Mouse (Mus musculus): ENCODE data around the gene Hist1h2bm. TPM values are rescaled to one million over a fixed set of nuclear protein-coding genes. Genes with fewer than 3 reads are reported as not detected.
"Not testable (repeated sequence)": the region's sequence is repeated elsewhere in the genome, so short reads cannot be mapped to it uniquely, and the experiment has no call there.

Gene Hist1h2bm
- total and polyA plus RNA-seq, 3 experiments, result 1.7 to 1,196 TPM; not detected in 1

GRCm38 (mm10) chr13:21754294-21755001 is 32.6 kb downstream of the Hist1h2bm start:
- not testable (repeated sequence) for H3K4me1 ChIP-seq (ENCODE audit: control insufficient read depth in 1 of 2, insufficient read depth in 2 of 2, low read length in 2 of 2); H3K27me3 ChIP-seq (ENCODE audit: control insufficient read depth in 1 of 2, insufficient read depth in 2 of 2, low read length in 2 of 2); H3K79me2 ChIP-seq (ENCODE audit: control insufficient read depth, insufficient read depth, low read length, poor library complexity); H3K9me3 ChIP-seq (replicated peaks; ENCODE audit: insufficient read depth, low read length)
- Histone ChIP-seq H3K4me3 (ENCODE audit: control insufficient read depth in 1 of 2, insufficient read depth in 1 of 2, low read depth in 2 of 2, low read length in 2 of 2) (peak overlapping the region in 1 of 2 experiments; percentile 23; a peak in 1 of 4 replicates), H3K27ac (ENCODE audit: control insufficient read depth, low read depth, low read length) (peak overlapping the region; percentile 97), H3K9ac (ENCODE audit: control insufficient read depth, low read depth, low read length, poor library complexity, severe bottlenecking) (peak overlapping the region; percentile 82), H3K36me3 (ENCODE audit: control insufficient read depth in 1 of 2, insufficient read depth in 2 of 2, low read length in 2 of 2) (peaks cover 0 to 19% of the 10 kb centered on the region in 2 experiments; a peak in 2 of 4 replicates)
- DNase-seq (ENCODE audit: low read depth, low spot score), result peak; percentile 91
- TF ChIP-seq UBTF (IDR thresholded peaks at IDR 0.05; ENCODE audit: borderline replicate concordance, insufficient read depth, low read depth, low read length) (peak; percentile 82; the same call in 1 of the 2 replicates), POLR2A (IDR thresholded peaks at IDR 0.05; ENCODE audit: control insufficient read depth in 1 of 2, insufficient read depth in 1 of 2, low read depth in 1 of 2, low read length in 2 of 2, poor library complexity in 1 of 2) (peak; percentile 88 to 92), TBP (IDR thresholded peaks at IDR 0.05; ENCODE audit: low read depth, low read length) (peak; percentile 83; the same call in 1 of the 2 replicates), POLR2AphosphoS5 (IDR thresholded peaks at IDR 0.05; ENCODE audit: borderline replicate concordance, low read depth, low read length) (peak; percentile 83; the same call in 1 of the 2 replicates)

GRCm38 (mm10) chr13:21755707-21756106 is 33.9 kb downstream of the Hist1h2bm start:
- Histone ChIP-seq H3K79me2 (ENCODE audit: control insufficient read depth, insufficient read depth, low read length, poor library complexity) (no peaks in the 10 kb centered on the region; the same call in 1 of the 2 replicates), H3K4me3 (ENCODE audit: control insufficient read depth in 1 of 2, insufficient read depth in 1 of 2, low read depth in 2 of 2, low read length in 2 of 2) (no peak overlapping the region; a peak in 1 of 4 replicates), H3K9ac (ENCODE audit: control insufficient read depth, low read depth, low read length, poor library complexity, severe bottlenecking) (peak overlapping the region; percentile 82), H3K9me3 (replicated peaks; ENCODE audit: insufficient read depth, low read length) (no peaks in the 10 kb centered on the region), H3K36me3 (ENCODE audit: control insufficient read depth in 1 of 2, insufficient read depth in 2 of 2, low read length in 2 of 2) (peaks cover 0 to 19% of the 10 kb centered on the region in 2 experiments; a peak in 2 of 4 replicates), H3K27ac (ENCODE audit: control insufficient read depth, low read depth, low read length) (peak overlapping the region; percentile 97; the same call in 1 of the 2 replicates), H3K4me1 (ENCODE audit: control insufficient read depth in 1 of 2, insufficient read depth in 2 of 2, low read length in 2 of 2) (peaks cover 0 to 5% of the 10 kb centered on the region in 2 experiments; a peak in 3 of 4 replicates), H3K27me3 (ENCODE audit: control insufficient read depth in 1 of 2, insufficient read depth in 2 of 2, low read length in 2 of 2) (no peaks in the 10 kb centered on the region)
- peak; percentile 51 for DNase-seq (ENCODE audit: low read depth, low spot score)
- TF ChIP-seq MYB (IDR thresholded peaks at IDR 0.05; ENCODE audit: low read depth, low read length) (no peak), GABPA (IDR thresholded peaks at IDR 0.05; ENCODE audit: low read depth, low read length) (no peak), CHD2 (IDR thresholded peaks at IDR 0.05; ENCODE audit: low read length) (no peak), SIN3A (IDR thresholded peaks at IDR 0.05; ENCODE audit: low read length) (no peak)

Other genes with a start within 250 kb of the Hist1h2bm start
Only the 30 nearest of the 31 such genes appear.
- not detected in 2 replicates for gene Gm10065, start 242.6 kb upstream of the Hist1h2bm start, total RNA-seq (2012; rRNA removed)
- not detected for gene Gm10065, start 242.6 kb upstream of the Hist1h2bm start, polyA plus RNA-seq (2012; ENCODE audit: insufficient read depth in 1 of 2, insufficient read length in 2 of 2, low read depth in 1 of 2, low replicate concordance in 2 of 2, missing spikeins in 1 of 2)
- gene AK157302, start 226.8 kb upstream of the Hist1h2bm start, total RNA-seq (2012; rRNA removed), result 0.50 TPM in 1 of 2 replicates, not detected in the other
- under 1 TPM in 1 of 2 experiments, not detected in 1; 0.10 TPM for gene AK157302, start 226.8 kb upstream of the Hist1h2bm start, polyA plus RNA-seq (2012; ENCODE audit: insufficient read depth in 1 of 2, insufficient read length in 2 of 2, low read depth in 1 of 2, low replicate concordance in 2 of 2, missing spikeins in 1 of 2)
- gene Gm11273, start 220.6 kb upstream of the Hist1h2bm start, total RNA-seq (2012; rRNA removed), result 16.4 and 32.5 TPM in 2 replicates
- gene Gm11273, start 220.6 kb upstream of the Hist1h2bm start, polyA plus RNA-seq (2012; ENCODE audit: insufficient read depth in 1 of 2, insufficient read length in 2 of 2, low read depth in 1 of 2, low replicate concordance in 2 of 2, missing spikeins in 1 of 2), result 100 to 1,000 TPM in 1 of 2 experiments, not detected in 1; 306 TPM
- gene Zkscan8, start 190.9 kb upstream of the Hist1h2bm start, total RNA-seq (2012; rRNA removed), result 3.2 and 3.9 TPM in 2 replicates
- 1 to 10 TPM in 1 of 2 experiments, not detected in 1; 3.4 TPM for gene Zkscan8, start 190.9 kb upstream of the Hist1h2bm start, polyA plus RNA-seq (2012; ENCODE audit: insufficient read depth in 1 of 2, insufficient read length in 2 of 2, low read depth in 1 of 2, low replicate concordance in 2 of 2, missing spikeins in 1 of 2)
- not detected in 2 replicates for gene Olfr1366, start 179.2 kb upstream of the Hist1h2bm start, total RNA-seq (2012; rRNA removed)
- gene Olfr1366, start 179.2 kb upstream of the Hist1h2bm start, polyA plus RNA-seq (2012; ENCODE audit: insufficient read depth in 1 of 2, insufficient read length in 2 of 2, low read depth in 1 of 2, low replicate concordance in 2 of 2, missing spikeins in 1 of 2), result under 1 TPM in 1 of 2 experiments, not detected in 1; 0.04 TPM
- not detected in 2 replicates for gene Olfr1535, start 162.2 kb upstream of the Hist1h2bm start, total RNA-seq (2012; rRNA removed)
- not detected for gene Olfr1535, start 162.2 kb upstream of the Hist1h2bm start, polyA plus RNA-seq (2012; ENCODE audit: insufficient read depth in 1 of 2, insufficient read length in 2 of 2, low read depth in 1 of 2, low replicate concordance in 2 of 2, missing spikeins in 1 of 2)
- not detected in 2 replicates for gene Olfr1364, start 140.3 kb upstream of the Hist1h2bm start, total RNA-seq (2012; rRNA removed)
- gene Olfr1364, start 140.3 kb upstream of the Hist1h2bm start, polyA plus RNA-seq (2012; ENCODE audit: insufficient read depth in 1 of 2, insufficient read length in 2 of 2, low read depth in 1 of 2, low replicate concordance in 2 of 2, missing spikeins in 1 of 2), result not detected
- not detected in 2 replicates for gene Olfr1362, start 108.0 kb upstream of the Hist1h2bm start, total RNA-seq (2012; rRNA removed)
- not detected for gene Olfr1362, start 108.0 kb upstream of the Hist1h2bm start, polyA plus RNA-seq (2012; ENCODE audit: insufficient read depth in 1 of 2, insufficient read length in 2 of 2, low read depth in 1 of 2, low replicate concordance in 2 of 2, missing spikeins in 1 of 2)
- 0.10 and 0.12 TPM in 2 replicates for gene Olfr11, start 79.5 kb upstream of the Hist1h2bm start, total RNA-seq (2012; rRNA removed)
- under 1 TPM in 1 of 2 experiments, not detected in 1; 0.19 TPM for gene Olfr11, start 79.5 kb upstream of the Hist1h2bm start, polyA plus RNA-seq (2012; ENCODE audit: insufficient read depth in 1 of 2, insufficient read length in 2 of 2, low read depth in 1 of 2, low replicate concordance in 2 of 2, missing spikeins in 1 of 2)
- not detected in 2 replicates for gene Olfr1361, start 58.7 kb upstream of the Hist1h2bm start, total RNA-seq (2012; rRNA removed)
- gene Olfr1361, start 58.7 kb upstream of the Hist1h2bm start, polyA plus RNA-seq (2012; ENCODE audit: insufficient read depth in 1 of 2, insufficient read length in 2 of 2, low read depth in 1 of 2, low replicate concordance in 2 of 2, missing spikeins in 1 of 2), result not detected
- not detected in 2 replicates for gene Olfr1360, start 44.6 kb upstream of the Hist1h2bm start, total RNA-seq (2012; rRNA removed)
- gene Olfr1360, start 44.6 kb upstream of the Hist1h2bm start, polyA plus RNA-seq (2012; ENCODE audit: insufficient read depth in 1 of 2, insufficient read length in 2 of 2, low read depth in 1 of 2, low replicate concordance in 2 of 2, missing spikeins in 1 of 2), result not detected
- not detected in 2 replicates for gene Olfr1359, start 23.9 kb upstream of the Hist1h2bm start, total RNA-seq (2012; rRNA removed)
- not detected for gene Olfr1359, start 23.9 kb upstream of the Hist1h2bm start, polyA plus RNA-seq (2012; ENCODE audit: insufficient read depth in 1 of 2, insufficient read length in 2 of 2, low read depth in 1 of 2, low replicate concordance in 2 of 2, missing spikeins in 1 of 2)
- gene Hist1h2bl, start 5.9 kb upstream of the Hist1h2bm start, total RNA-seq (2012; rRNA removed), result 2,215 and 3,073 TPM in 2 replicates
- 1 to 10 TPM in 1 of 2 experiments, not detected in 1; 6.7 TPM for gene Hist1h2bl, start 5.9 kb upstream of the Hist1h2bm start, polyA plus RNA-seq (2012; ENCODE audit: insufficient read depth in 1 of 2, insufficient read length in 2 of 2, low read depth in 1 of 2, low replicate concordance in 2 of 2, missing spikeins in 1 of 2)
- 1,435 and 1,802 TPM in 2 replicates for gene Hist1h2ai, start 5.6 kb upstream of the Hist1h2bm start, total RNA-seq (2012; rRNA removed)
- 1 to 10 TPM in 1 of 2 experiments, not detected in 1; 8.2 TPM for gene Hist1h2ai, start 5.6 kb upstream of the Hist1h2bm start, polyA plus RNA-seq (2012; ENCODE audit: insufficient read depth in 1 of 2, insufficient read length in 2 of 2, low read depth in 1 of 2, low replicate concordance in 2 of 2, missing spikeins in 1 of 2)
- gene Hist1h3h, start 4.4 kb upstream of the Hist1h2bm start, total RNA-seq (2012; rRNA removed), result 3,336 and 3,710 TPM in 2 replicates
- gene Hist1h3h, start 4.4 kb upstream of the Hist1h2bm start, polyA plus RNA-seq (2012; ENCODE audit: insufficient read depth in 1 of 2, insufficient read length in 2 of 2, low read depth in 1 of 2, low replicate concordance in 2 of 2, missing spikeins in 1 of 2), result 10 to 100 TPM in 1 of 2 experiments, not detected in 1; 18.4 TPM
- 947 and 1,094 TPM in 2 replicates for gene Hist1h4j, start 13.0 kb downstream of the Hist1h2bm start, total RNA-seq (2012; rRNA removed)
- 1 to 10 TPM in 1 of 2 experiments, not detected in 1; 2.7 TPM for gene Hist1h4j, start 13.0 kb downstream of the Hist1h2bm start, polyA plus RNA-seq (2012; ENCODE audit: insufficient read depth in 1 of 2, insufficient read length in 2 of 2, low read depth in 1 of 2, low replicate concordance in 2 of 2, missing spikeins in 1 of 2)
- 3,283 and 3,531 TPM in 2 replicates for gene Hist1h4k, start 28.5 kb downstream of the Hist1h2bm start, total RNA-seq (2012; rRNA removed)
- gene Hist1h4k, start 28.5 kb downstream of the Hist1h2bm start, polyA plus RNA-seq (2012; ENCODE audit: insufficient read depth in 1 of 2, insufficient read length in 2 of 2, low read depth in 1 of 2, low replicate concordance in 2 of 2, missing spikeins in 1 of 2), result 10 to 100 TPM in 1 of 2 experiments, not detected in 1; 19.1 TPM
- 1,127 and 1,310 TPM in 2 replicates for gene Hist1h2ak, start 31.8 kb downstream of the Hist1h2bm start, total RNA-seq (2012; rRNA removed)
- 10 to 100 TPM in 1 of 2 experiments, not detected in 1; 10.6 TPM for gene Hist1h2ak, start 31.8 kb downstream of the Hist1h2bm start, polyA plus RNA-seq (2012; ENCODE audit: insufficient read depth in 1 of 2, insufficient read length in 2 of 2, low read depth in 1 of 2, low replicate concordance in 2 of 2, missing spikeins in 1 of 2)
- 1,714 and 2,074 TPM in 2 replicates for gene Hist1h2bn, start 32.1 kb downstream of the Hist1h2bm start, total RNA-seq (2012; rRNA removed)
- 1 to 10 TPM in 1 of 2 experiments, not detected in 1; 5.6 TPM for gene Hist1h2bn, start 32.1 kb downstream of the Hist1h2bm start, polyA plus RNA-seq (2012; ENCODE audit: insufficient read depth in 1 of 2, insufficient read length in 2 of 2, low read depth in 1 of 2, low replicate concordance in 2 of 2, missing spikeins in 1 of 2)
- gene Hist1h1b, start 58.6 kb downstream of the Hist1h2bm start, total RNA-seq (2012; rRNA removed), result 1,140 and 1,462 TPM in 2 replicates
- gene Hist1h1b, start 58.6 kb downstream of the Hist1h2bm start, polyA plus RNA-seq (2012; ENCODE audit: insufficient read depth in 1 of 2, insufficient read length in 2 of 2, low read depth in 1 of 2, low replicate concordance in 2 of 2, missing spikeins in 1 of 2), result 1 to 10 TPM in 1 of 2 experiments, not detected in 1; 2.9 TPM
- gene Hist1h3i, start 61.3 kb downstream of the Hist1h2bm start, total RNA-seq (2012; rRNA removed), result 1,321 and 1,539 TPM in 2 replicates
- 10 to 100 TPM in 1 of 2 experiments, not detected in 1; 18.1 TPM for gene Hist1h3i, start 61.3 kb downstream of the Hist1h2bm start, polyA plus RNA-seq (2012; ENCODE audit: insufficient read depth in 1 of 2, insufficient read length in 2 of 2, low read depth in 1 of 2, low replicate concordance in 2 of 2, missing spikeins in 1 of 2)
- 1,204 and 1,752 TPM in 2 replicates for gene Hist1h2an, start 65.2 kb downstream of the Hist1h2bm start, total RNA-seq (2012; rRNA removed)
- gene Hist1h2an, start 65.2 kb downstream of the Hist1h2bm start, polyA plus RNA-seq (2012; ENCODE audit: insufficient read depth in 1 of 2, insufficient read length in 2 of 2, low read depth in 1 of 2, low replicate concordance in 2 of 2, missing spikeins in 1 of 2), result 1,000 to 10,000 TPM in 1 of 2 experiments, 1 to 10 TPM in 1; 8.6 to 1,740 TPM
- 512 and 814 TPM in 2 replicates for gene Hist1h2bp, start 65.4 kb downstream of the Hist1h2bm start, total RNA-seq (2012; rRNA removed)
- 1 to 10 TPM in 1 of 2 experiments, not detected in 1; 3.0 TPM for gene Hist1h2bp, start 65.4 kb downstream of the Hist1h2bm start, polyA plus RNA-seq (2012; ENCODE audit: insufficient read depth in 1 of 2, insufficient read length in 2 of 2, low read depth in 1 of 2, low replicate concordance in 2 of 2, missing spikeins in 1 of 2)
- 2,195 and 3,125 TPM in 2 replicates for gene Hist1h2bq, start 88.2 kb downstream of the Hist1h2bm start, total RNA-seq (2012; rRNA removed)
- 1 to 10 TPM in 1 of 2 experiments, not detected in 1; 6.2 TPM for gene Hist1h2bq, start 88.2 kb downstream of the Hist1h2bm start, polyA plus RNA-seq (2012; ENCODE audit: insufficient read depth in 1 of 2, insufficient read length in 2 of 2, low read depth in 1 of 2, low replicate concordance in 2 of 2, missing spikeins in 1 of 2)
- 1.6 TPM in 1 of 2 replicates, not detected in the other for gene Hist1h2ao, start 88.4 kb downstream of the Hist1h2bm start, total RNA-seq (2012; rRNA removed)
- gene Hist1h2ao, start 88.4 kb downstream of the Hist1h2bm start, polyA plus RNA-seq (2012; ENCODE audit: insufficient read depth in 1 of 2, insufficient read length in 2 of 2, low read depth in 1 of 2, low replicate concordance in 2 of 2, missing spikeins in 1 of 2), result 1,000 to 10,000 TPM in 1 of 2 experiments, not detected in 1; 1,152 TPM
- 28.0 and 49.2 TPM in 2 replicates for gene Hist1h4m, start 89.7 kb downstream of the Hist1h2bm start, total RNA-seq (2012; rRNA removed)
- 10 to 100 TPM in 1 of 2 experiments, not detected in 1; 27.5 TPM for gene Hist1h4m, start 89.7 kb downstream of the Hist1h2bm start, polyA plus RNA-seq (2012; ENCODE audit: insufficient read depth in 1 of 2, insufficient read length in 2 of 2, low read depth in 1 of 2, low replicate concordance in 2 of 2, missing spikeins in 1 of 2)
- 9,853 and 10,418 TPM in 2 replicates for gene Hist1h4n, start 110.2 kb downstream of the Hist1h2bm start, total RNA-seq (2012; rRNA removed)
- 1 to 10 TPM in 1 of 2 experiments, not detected in 1; 9.0 TPM for gene Hist1h4n, start 110.2 kb downstream of the Hist1h2bm start, polyA plus RNA-seq (2012; ENCODE audit: insufficient read depth in 1 of 2, insufficient read length in 2 of 2, low read depth in 1 of 2, low replicate concordance in 2 of 2, missing spikeins in 1 of 2)
- gene Hist1h2ap, start 111.5 kb downstream of the Hist1h2bm start, total RNA-seq (2012; rRNA removed), result 3,706 and 4,747 TPM in 2 replicates
- gene Hist1h2ap, start 111.5 kb downstream of the Hist1h2bm start, polyA plus RNA-seq (2012; ENCODE audit: insufficient read depth in 1 of 2, insufficient read length in 2 of 2, low read depth in 1 of 2, low replicate concordance in 2 of 2, missing spikeins in 1 of 2), result 100 to 1,000 TPM in 1 of 2 experiments, not detected in 1; 727 TPM
- 2,013 and 2,821 TPM in 2 replicates for gene Hist1h2br, start 111.7 kb downstream of the Hist1h2bm start, total RNA-seq (2012; rRNA removed)
- gene Hist1h2br, start 111.7 kb downstream of the Hist1h2bm start, polyA plus RNA-seq (2012; ENCODE audit: insufficient read depth in 1 of 2, insufficient read length in 2 of 2, low read depth in 1 of 2, low replicate concordance in 2 of 2, missing spikeins in 1 of 2), result 1 to 10 TPM in 1 of 2 experiments, not detected in 1; 6.0 TPM
- 0.42 and 0.52 TPM in 2 replicates for gene Zfp184, start 223.1 kb downstream of the Hist1h2bm start, total RNA-seq (2012; rRNA removed)
- 1 to 10 TPM in 1 of 2 experiments, not detected in 1; 1.0 TPM for gene Zfp184, start 223.1 kb downstream of the Hist1h2bm start, polyA plus RNA-seq (2012; ENCODE audit: insufficient read depth in 1 of 2, insufficient read length in 2 of 2, low read depth in 1 of 2, low replicate concordance in 2 of 2, missing spikeins in 1 of 2)

All from MEL (cell line).